Mouse (Mus musculus): Measurements from ENCODE around the gene Socs7. TPM values are rescaled to one million over a fixed set of nuclear protein-coding genes. Genes with fewer than 3 reads are reported as not detected.
"Not testable (repeated sequence)": the region's sequence is repeated elsewhere in the genome, so short reads cannot be mapped to it uniquely, and the experiment has no call there.

The Socs7 gene
- polyA plus RNA-seq, 1 experiment from 2014 or later, result 5.1 TPM

DNA sequence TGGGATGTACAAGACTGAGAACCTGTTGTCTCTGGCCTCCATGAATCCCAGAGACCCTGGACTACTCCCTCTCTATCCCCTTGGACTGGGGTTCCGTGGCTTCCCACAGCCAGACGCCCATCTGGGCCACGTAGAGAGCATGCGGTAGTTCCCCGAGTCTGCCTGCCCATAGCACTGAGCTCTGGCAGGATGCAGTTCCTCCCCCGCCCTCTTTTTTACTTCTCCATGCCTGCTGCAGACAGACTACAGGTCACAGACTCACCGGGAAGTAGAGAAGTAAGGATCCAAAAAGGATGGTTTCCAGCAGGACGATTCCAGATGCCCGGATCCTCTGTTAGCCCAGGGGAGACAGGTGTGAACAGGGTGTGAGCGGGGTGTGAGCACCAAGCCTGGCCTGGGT, 16.9 kb upstream of the Socs7 start:
- Histone ChIP-seq H3K9me3 (no peaks in the 10 kb centered on the region), H3K4me3 (replicated peaks) (no peak overlapping the region), H3K9ac (replicated peaks) (no peak overlapping the region), H3K4me1 (replicated peaks) (peaks cover 22% of the 10 kb centered on the region), H3K4me2 (no peak overlapping the region), H3K27ac (no peak overlapping the region), H3K36me3 (no peaks in the 10 kb centered on the region), H3K27me3 (0 out of 2 replicates have a peak, but pooled peaks cover 7% of the 10 kb centered on the region)
- no peak for ATAC-seq (ENCODE audit: insufficient number of reproducible peaks, insufficient read depth, low FRiP score, low TSS enrichment, low read depth)
- 68% methylated on average over 10 of the region's 10 CpGs for WGBS

DNA sequence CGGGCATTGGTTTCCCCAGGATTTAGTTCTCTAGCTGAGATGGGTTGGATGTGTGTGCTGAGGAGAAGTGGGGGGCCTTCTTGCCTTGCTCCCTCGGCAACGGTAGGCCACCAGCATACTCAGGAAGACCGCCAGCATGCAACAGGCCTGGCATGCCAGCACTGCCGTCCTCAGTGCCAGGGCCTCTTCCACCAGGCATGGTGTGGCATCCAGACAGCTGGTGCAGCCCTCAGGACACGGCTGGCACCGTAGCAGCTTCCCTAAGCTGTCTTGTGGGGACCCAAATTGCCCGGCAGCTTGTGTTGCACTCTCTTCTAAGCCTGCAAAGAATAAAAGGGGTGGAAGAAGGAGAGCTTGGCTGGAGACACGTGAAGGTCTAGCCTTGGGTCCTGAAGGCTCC, 16.0 kb upstream of the Socs7 start:
- Histone ChIP-seq H3K9me3 (no peaks in the 10 kb centered on the region), H3K27ac (no peak overlapping the region), H3K9ac (replicated peaks) (no peak overlapping the region), H3K36me3 (no peaks in the 10 kb centered on the region), H3K27me3 (0 out of 2 replicates have a peak, but pooled peaks cover 7% of the 10 kb centered on the region), H3K4me3 (replicated peaks) (no peak overlapping the region), H3K4me2 (no peak overlapping the region), H3K4me1 (replicated peaks) (peaks cover 24% of the 10 kb centered on the region)
- 78% methylated on average over 9 of the region's 9 CpGs for WGBS
- no peak for ATAC-seq (ENCODE audit: insufficient number of reproducible peaks, insufficient read depth, low FRiP score, low TSS enrichment, low read depth)

DNA sequence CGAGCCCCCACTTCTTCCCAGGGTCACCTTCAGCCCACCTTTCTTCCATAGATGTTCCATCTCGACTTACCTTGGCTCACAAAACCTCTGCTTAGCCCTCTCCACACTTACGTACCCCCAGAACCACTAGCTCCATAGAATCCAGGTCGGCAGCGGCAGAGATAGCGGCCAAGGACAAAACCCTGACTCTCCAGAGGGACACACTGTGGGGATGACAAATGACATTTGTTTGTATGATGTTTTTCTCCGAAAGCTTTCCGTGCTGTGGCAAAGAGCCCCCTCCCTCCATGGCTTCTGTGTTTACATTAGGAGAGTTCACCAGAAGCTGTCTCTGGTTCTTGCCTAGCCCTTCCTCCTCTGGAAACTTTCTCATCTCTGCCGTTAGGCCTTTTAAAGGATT, 15.1 kb upstream of the Socs7 start:
- no peak for ATAC-seq (ENCODE audit: insufficient number of reproducible peaks, insufficient read depth, low FRiP score, low TSS enrichment, low read depth)
- Histone ChIP-seq H3K9ac (replicated peaks) (no peak overlapping the region), H3K4me2 (no peak overlapping the region), H3K9me3 (no peaks in the 10 kb centered on the region), H3K27ac (no peak overlapping the region), H3K4me3 (replicated peaks) (no peak overlapping the region), H3K36me3 (no peaks in the 10 kb centered on the region), H3K4me1 (replicated peaks) (peaks cover 24% of the 10 kb centered on the region), H3K27me3 (0 out of 2 replicates have a peak, but pooled peaks cover 7% of the 10 kb centered on the region)
- WGBS, result 84% methylated on average over 9 of the region's 9 CpGs

DNA sequence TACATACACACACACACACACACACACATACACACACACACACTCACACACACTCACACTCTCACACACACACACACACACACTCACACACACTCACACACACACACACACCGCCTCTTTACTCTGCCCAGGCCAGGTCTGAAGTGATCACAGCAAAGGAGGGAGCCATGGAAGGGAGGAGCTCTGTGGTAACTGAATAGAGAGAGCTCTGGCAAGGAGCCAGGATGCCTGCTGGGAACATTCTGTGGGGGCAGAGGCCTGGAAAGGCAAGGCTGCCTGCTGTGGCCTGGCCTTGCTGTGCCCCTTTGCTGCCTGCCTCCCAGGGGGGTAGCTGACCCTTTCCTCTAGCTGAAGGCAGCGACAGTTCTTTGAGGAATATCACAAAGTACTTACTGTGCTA, 12.3 kb upstream of the Socs7 start:
- no peak for ATAC-seq (ENCODE audit: insufficient number of reproducible peaks, insufficient read depth, low FRiP score, low TSS enrichment, low read depth)
- Histone ChIP-seq H3K9ac (replicated peaks) (no peak overlapping the region), H3K4me2 (no peak overlapping the region)

DNA sequence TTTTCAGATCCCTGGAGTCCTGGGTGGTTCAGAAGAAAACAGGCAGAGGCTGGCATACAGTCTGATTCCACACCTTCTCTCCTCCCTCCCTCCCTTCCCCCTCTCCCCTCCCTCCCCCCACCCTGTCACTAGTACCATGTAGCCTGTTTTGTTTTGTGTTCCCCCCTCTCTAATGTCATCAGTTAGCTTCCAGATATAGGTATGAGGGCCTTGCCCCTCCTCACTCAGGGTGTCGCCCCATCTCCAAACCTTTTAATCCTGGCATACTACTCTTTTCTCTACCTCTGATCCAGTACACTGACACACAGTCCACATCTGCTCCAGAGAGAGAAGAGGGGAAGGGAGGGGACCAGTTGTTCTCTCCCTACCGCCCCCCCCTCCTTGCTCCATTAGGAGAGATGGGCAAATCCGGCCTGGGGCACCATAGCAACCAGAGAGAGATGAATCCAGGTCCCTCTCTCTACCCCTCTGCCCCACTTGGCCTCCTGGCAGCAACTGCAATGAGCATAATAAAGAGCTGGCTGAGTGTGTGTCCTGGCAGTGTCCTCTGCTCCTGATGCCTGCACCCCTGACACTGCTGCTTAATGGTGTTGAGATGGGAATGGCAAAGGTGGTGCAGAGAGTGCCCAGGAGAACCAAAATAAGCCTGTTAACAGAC, 10.2 kb upstream of the Socs7 start, which contains the start of gene Gpr179:
Gpr179 (minus strand) TSS at position 51 of the 658 bp plus-strand sequence.
- Histone ChIP-seq H3K9ac (replicated peaks) (no peak within 1 kb of the TSS), H3K27ac (no peak within 1 kb of the TSS), H3K4me2 (no peak within 1 kb of the TSS), H3K4me3 (replicated peaks) (no peak within 1 kb of the TSS), H3K4me1 (replicated peaks) (peaks cover 12% of the 10 kb centered on the region), H3K36me3 (no peaks in the 10 kb centered on the region), H3K27me3 (no peaks in the 10 kb centered on the region), H3K9me3 (no peaks in the 10 kb centered on the region)
- no peak for ATAC-seq (ENCODE audit: insufficient number of reproducible peaks, insufficient read depth, low FRiP score, low TSS enrichment, low read depth)
- WGBS, result 82% methylated on average over 3 of the region's 3 CpGs

More for the DNA sequence above, 12.3 kb upstream of the Socs7 start:
- Histone ChIP-seq H3K27ac (peak overlapping the region; percentile 56), H3K27me3 (no peaks in the 10 kb centered on the region), H3K4me1 (replicated peaks) (peaks cover 12% of the 10 kb centered on the region), H3K9me3 (no peaks in the 10 kb centered on the region), H3K4me3 (replicated peaks) (no peak overlapping the region), H3K36me3 (no peaks in the 10 kb centered on the region)
- 19% methylated on average over 2 of the region's 2 CpGs for WGBS

DNA sequence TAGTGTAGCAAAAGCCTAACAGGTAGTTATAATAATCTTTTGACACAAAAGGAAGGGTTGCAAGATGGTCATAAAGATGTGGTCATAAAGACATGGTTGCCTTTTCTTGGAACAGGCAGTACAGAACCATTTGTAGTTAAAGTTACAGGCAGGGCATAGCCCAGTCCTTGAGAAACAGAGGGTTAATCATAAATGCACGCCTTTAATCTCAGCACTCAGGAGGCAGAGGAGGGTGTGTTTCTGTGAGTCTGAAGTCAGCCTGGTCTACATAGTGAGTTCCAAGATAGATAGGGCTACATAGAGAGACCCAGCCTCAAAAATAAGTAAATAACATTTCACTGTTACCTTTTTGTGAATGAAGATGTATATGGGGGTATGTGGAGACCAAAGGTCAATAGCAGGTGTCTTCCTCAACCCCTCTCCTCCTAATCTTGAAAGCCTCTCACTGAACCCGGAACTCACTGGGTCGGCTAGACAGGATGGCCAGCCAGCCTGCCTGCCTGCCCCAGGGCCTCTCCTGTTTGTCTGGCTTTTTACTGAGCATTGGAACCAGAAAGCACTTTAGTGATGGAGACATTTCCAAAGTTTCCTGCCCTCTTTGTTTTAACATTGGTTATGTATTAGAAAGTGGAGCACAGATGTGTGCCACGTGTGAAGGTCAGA, 9.3 kb upstream of the Socs7 start:
- Histone ChIP-seq H3K4me1 (replicated peaks) (peaks cover 12% of the 10 kb centered on the region), H3K27ac (no peak overlapping the region), H3K9ac (replicated peaks) (no peak overlapping the region), H3K27me3 (no peaks in the 10 kb centered on the region), H3K9me3 (no peaks in the 10 kb centered on the region), H3K4me3 (replicated peaks) (no peak overlapping the region), H3K36me3 (no peaks in the 10 kb centered on the region), H3K4me2 (no peak overlapping the region)
- WGBS, result 63% methylated on average over 4 of the region's 4 CpGs
- ATAC-seq (ENCODE audit: insufficient number of reproducible peaks, insufficient read depth, low FRiP score, low TSS enrichment, low read depth), result no peak

DNA sequence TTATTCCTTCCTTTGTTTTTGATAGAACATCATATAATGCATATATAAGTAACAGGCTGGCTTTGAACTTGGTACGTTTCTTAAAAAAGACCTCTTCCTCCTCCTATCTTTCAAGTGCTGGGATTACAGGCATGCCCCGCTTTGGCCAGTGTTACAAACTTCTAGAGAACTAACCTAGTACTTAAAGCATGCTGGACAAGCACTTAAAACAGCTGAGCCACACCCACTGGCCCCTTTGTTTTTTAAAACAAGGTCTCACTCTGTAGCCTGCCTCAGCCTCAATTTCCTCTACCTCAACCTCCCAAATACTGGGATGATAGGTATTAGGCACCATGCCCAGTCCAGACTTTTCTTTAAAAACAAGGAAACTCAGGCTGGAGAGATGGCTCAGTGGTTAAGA, 7.7 kb upstream of the Socs7 start:
- Histone ChIP-seq H3K9me3 (no peaks in the 10 kb centered on the region), H3K27ac (no peak overlapping the region), H3K4me1 (replicated peaks) (peaks cover 10% of the 10 kb centered on the region), H3K4me2 (no peak overlapping the region), H3K36me3 (no peaks in the 10 kb centered on the region), H3K4me3 (replicated peaks) (no peak overlapping the region), H3K9ac (replicated peaks) (no peak overlapping the region), H3K27me3 (no peaks in the 10 kb centered on the region)
- ATAC-seq (ENCODE audit: insufficient number of reproducible peaks, insufficient read depth, low FRiP score, low TSS enrichment, low read depth), result no peak
- WGBS, result 79% methylated on average over 2 of the region's 2 CpGs

DNA sequence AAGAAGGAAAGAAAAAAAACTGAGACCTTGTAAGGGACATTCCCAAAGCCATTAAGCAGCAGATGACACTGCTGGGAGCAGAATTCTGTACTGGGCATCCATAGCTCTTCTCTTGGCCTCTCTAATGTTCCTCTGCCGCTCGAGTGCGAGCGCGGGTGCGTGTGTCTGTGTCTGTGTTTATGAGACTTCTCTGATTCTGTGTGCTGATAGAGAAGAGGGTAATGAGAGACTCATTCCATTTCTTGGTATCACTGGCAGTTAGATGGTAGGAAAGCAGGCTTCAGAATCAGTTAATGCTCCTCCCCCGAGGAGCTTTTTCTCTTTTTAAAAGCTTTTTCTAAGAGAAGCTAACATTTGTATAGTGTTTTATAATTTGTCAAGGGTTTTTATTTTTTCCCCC, 7.1 kb upstream of the Socs7 start:
- WGBS, result 85% methylated on average over 7 of the region's 7 CpGs
- H3K4me2 ChIP-seq, result no peak overlapping the region
- H3K9ac ChIP-seq (replicated peaks), result no peak overlapping the region
- H3K36me3 ChIP-seq, result no peaks in the 10 kb centered on the region
- no peak for ATAC-seq (ENCODE audit: insufficient number of reproducible peaks, insufficient read depth, low FRiP score, low TSS enrichment, low read depth)
- H3K27me3 ChIP-seq, result no peaks in the 10 kb centered on the region
- H3K4me3 ChIP-seq (replicated peaks), result no peak overlapping the region
- H3K27ac ChIP-seq, result no peak overlapping the region
- peaks cover 4% of the 10 kb centered on the region for H3K4me1 ChIP-seq (replicated peaks)
- H3K9me3 ChIP-seq, result no peaks in the 10 kb centered on the region

DNA sequence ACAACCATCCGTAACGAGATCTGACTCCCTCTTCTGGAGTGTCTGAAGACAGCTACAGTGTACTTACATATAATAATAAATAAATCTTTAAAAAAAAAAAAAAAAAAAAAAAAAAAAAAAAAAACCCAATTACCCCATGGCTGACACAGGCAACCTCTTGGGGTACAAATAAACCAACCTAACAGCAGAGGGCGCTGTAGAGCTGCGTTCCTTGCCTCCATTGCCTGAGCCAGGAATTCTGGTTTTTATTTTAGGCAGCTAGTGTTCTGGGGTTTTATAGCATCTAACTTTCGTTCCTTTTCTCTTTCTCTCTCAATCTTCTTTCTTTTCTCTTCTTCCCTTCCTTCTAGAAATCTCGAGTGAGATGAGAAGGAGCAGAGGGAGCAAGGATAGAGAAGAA, 4.7 kb upstream of the Socs7 start:
- 21% methylated on average over 6 of the region's 6 CpGs for WGBS
- not testable (repeated sequence) for H3K4me2 ChIP-seq; H3K9me3 ChIP-seq; H3K27ac ChIP-seq; ATAC-seq (ENCODE audit: insufficient number of reproducible peaks, insufficient read depth, low FRiP score, low TSS enrichment, low read depth); H3K4me1 ChIP-seq (replicated peaks); H3K27me3 ChIP-seq; H3K4me3 ChIP-seq (replicated peaks); H3K36me3 ChIP-seq; H3K9ac ChIP-seq (replicated peaks)

DNA sequence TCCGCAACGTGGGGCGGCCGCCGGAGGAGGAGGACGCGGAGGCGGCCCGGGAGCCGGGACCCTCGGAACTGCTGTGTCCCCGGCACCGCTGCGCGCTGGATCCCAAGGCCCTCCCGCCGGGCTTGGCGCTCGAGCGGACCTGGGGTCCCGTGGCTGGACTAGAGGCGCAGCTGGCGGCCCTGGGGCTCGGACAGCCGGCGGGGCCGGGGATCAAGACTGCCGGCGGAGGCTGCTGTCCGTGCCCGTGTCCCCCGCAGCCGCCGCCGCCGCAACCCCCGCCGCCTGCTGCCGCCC, 245 bp downstream of the Socs7 start:
- H3K9ac ChIP-seq (replicated peaks), result peak overlapping the region; percentile 98
- H3K4me2 ChIP-seq, result peak overlapping the region; percentile 97
- peak; percentile 3; the same call in 1 of the 2 replicates for ATAC-seq (ENCODE audit: insufficient number of reproducible peaks, insufficient read depth, low FRiP score, low TSS enrichment, low read depth)
- H3K27ac ChIP-seq, result peak overlapping the region; percentile 83
- H3K4me3 ChIP-seq (replicated peaks), result peak overlapping the region; percentile 100
- no peaks in the 10 kb centered on the region for H3K9me3 ChIP-seq
- H3K4me1 ChIP-seq (replicated peaks), result peaks cover 24% of the 10 kb centered on the region
- no peaks in the 10 kb centered on the region for H3K36me3 ChIP-seq
- no peaks in the 10 kb centered on the region for H3K27me3 ChIP-seq
- 0% methylated on average over 28 of the region's 39 CpGs for WGBS

DNA sequence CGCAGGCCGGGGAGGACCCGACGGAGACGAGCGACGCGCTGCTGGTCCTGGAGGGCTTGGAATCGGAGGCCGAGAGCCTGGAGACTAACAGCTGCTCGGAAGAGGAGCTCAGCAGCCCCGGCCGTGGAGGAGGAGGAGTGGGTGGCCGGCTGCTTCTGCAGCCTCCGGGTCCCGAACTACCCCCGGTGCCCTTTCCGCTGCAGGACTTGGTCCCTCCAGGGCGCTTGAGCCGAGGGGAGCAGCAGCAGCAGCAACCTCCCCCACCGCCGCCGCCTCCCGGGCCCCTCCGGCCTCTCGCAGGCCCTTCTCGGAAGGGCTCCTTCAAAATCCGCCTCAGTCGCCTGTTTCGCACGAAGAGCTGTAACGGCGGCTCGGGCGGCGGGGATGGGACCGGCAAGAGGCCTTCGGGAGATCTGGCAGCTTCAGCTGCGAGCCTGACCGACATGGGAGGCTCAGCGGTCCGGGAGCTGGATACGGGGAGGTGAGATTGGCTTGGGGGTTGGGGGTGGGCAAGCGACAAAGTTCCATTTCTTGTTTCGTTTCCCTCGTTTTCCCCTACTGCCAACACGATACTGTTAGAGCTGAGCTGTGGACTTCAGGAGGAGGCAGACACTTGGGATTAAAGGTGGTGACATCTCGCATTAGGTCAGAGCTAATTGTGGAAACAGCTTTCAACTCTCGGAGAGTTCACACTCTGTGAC, 742 bp downstream of the Socs7 start:
- ATAC-seq (ENCODE audit: insufficient number of reproducible peaks, insufficient read depth, low FRiP score, low TSS enrichment, low read depth), result no peak
- whole genome bisulfite sequencing, result under 1% methylated on average over 48 of the region's 49 CpGs
- Histone ChIP-seq H3K9ac (replicated peaks) (peak overlapping the region; percentile 98), H3K4me1 (replicated peaks) (peaks cover 24% of the 10 kb centered on the region), H3K27me3 (no peaks in the 10 kb centered on the region), H3K9me3 (no peaks in the 10 kb centered on the region), H3K4me2 (peak overlapping the region; percentile 97), H3K36me3 (peaks cover 4% of the 10 kb centered on the region; the same call in 1 of the 2 replicates), H3K27ac (peak overlapping the region; percentile 83), H3K4me3 (replicated peaks) (peak overlapping the region; percentile 100)
